Mouse (Mus musculus): Measurements from ENCODE around the gene Dop1a.

GRCm38 (mm10) chr9:86575178-86575577 is 108.2 kb downstream of the Dop1a start:
- no peak for TF ChIP-seq CTCF (IDR thresholded peaks at IDR 0.05; ENCODE audit: borderline replicate concordance, extremely low read depth, insufficient read depth, insufficient read length)
- TF ChIP-seq POLR2A (IDR thresholded peaks at IDR 0.05; ENCODE audit: borderline replicate concordance, extremely low read depth, insufficient read depth, insufficient read length, poor library complexity, severe bottlenecking): no peak
